Mouse (Mus musculus) bone marrow macrophage, adult 2 months (primary cell): ENCODE results near the gene Pacsin2. TPM values are rescaled to one million over a fixed set of nuclear protein-coding genes. Genes with fewer than 3 reads are reported as not detected.

Source experiments
- H3K27ac ChIP-seq: 2 replicates; pipeline ENCODE4 v1.5.1; 2012; ENCODE audit warnings: low read depth, low read length; ENCODE audit not compliant: insufficient read depth
- H3K4me1 ChIP-seq: 2 replicates; pipeline ENCODE4 v1.6.1; 2012; ENCODE audit warnings: low read length; ENCODE audit not compliant: control insufficient read depth, insufficient read depth
- H3K4me3 ChIP-seq: 2 replicates; pipeline ENCODE4 v1.5.1; 2012; ENCODE audit warnings: mild to moderate bottlenecking, low read length, moderate library complexity; ENCODE audit not compliant: insufficient read depth
- CTCF ChIP-seq: IDR thresholded peaks from 2 replicates; pipeline ENCODE4 v1.5.1; 2012; ENCODE audit warnings: low read depth, mild to moderate bottlenecking, low read length, moderate library complexity
- POLR2A ChIP-seq: IDR thresholded peaks from 2 replicates; pipeline ENCODE4 v1.6.1; 2012; ENCODE audit warnings: mild to moderate bottlenecking, low read depth, low read length, borderline replicate concordance
- polyA plus RNA-seq: library from polyadenylated mRNA; stranded (reverse); fragments of >200 nt; gene quantifications from 2 replicates; pipeline ENCODE4 v1.2.4, GENCODE M21; 2012; ENCODE audit not compliant: missing spikeins, insufficient read depth, insufficient read length

Pacsin2 gene
- polyA plus RNA-seq, 1 experiment = 63.7 TPM

GRCm38 (mm10) chr15:83435324-83436090, 28.9 kb downstream of the Pacsin2 start:
- H3K27ac ChIP-seq = peak overlapping the region; percentile 92
- TF ChIP-seq CTCF (no peak), POLR2A (no peak)

GRCm38 (mm10) chr15:83434692-83435091, 29.7 kb downstream of the Pacsin2 start:
- H3K4me3 ChIP-seq = no peak overlapping the region
- H3K27ac ChIP-seq = peak overlapping the region; percentile 69
- peaks cover 72% of the 10 kb centered on the region for H3K4me1 ChIP-seq
- no peak for TF ChIP-seq POLR2A
- no peak for TF ChIP-seq CTCF

More at GRCm38 (mm10) chr15:83435324-83436090, 28.9 kb downstream of the Pacsin2 start:
- no peak overlapping the region for H3K4me3 ChIP-seq
- H3K4me1 ChIP-seq = peaks cover 72% of the 10 kb centered on the region

DNA sequence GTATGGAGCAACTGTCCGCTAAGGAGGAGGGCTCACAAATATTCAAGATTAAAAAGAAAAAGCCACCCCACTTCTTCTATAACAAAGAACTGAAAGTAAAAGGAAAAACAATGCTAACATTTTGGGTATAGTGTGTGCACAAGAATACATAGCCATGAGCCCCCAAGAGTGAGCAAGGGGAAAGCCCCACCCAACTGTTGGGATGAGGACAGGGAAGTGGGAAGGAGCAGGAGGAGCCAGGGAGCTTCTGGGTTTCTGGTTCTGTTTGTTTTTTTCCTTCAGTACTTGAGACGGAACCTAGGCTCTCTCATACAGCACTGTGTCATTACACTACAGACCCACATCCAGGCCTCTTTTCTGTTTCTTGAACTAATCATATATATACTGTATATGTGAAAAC, 31.1 kb downstream of the Pacsin2 start:
- Histone ChIP-seq H3K4me1 (peaks cover 78% of the 10 kb centered on the region), H3K27ac (no peak overlapping the region), H3K4me3 (no peak overlapping the region)
- TF ChIP-seq CTCF (no peak), POLR2A (no peak)

DNA sequence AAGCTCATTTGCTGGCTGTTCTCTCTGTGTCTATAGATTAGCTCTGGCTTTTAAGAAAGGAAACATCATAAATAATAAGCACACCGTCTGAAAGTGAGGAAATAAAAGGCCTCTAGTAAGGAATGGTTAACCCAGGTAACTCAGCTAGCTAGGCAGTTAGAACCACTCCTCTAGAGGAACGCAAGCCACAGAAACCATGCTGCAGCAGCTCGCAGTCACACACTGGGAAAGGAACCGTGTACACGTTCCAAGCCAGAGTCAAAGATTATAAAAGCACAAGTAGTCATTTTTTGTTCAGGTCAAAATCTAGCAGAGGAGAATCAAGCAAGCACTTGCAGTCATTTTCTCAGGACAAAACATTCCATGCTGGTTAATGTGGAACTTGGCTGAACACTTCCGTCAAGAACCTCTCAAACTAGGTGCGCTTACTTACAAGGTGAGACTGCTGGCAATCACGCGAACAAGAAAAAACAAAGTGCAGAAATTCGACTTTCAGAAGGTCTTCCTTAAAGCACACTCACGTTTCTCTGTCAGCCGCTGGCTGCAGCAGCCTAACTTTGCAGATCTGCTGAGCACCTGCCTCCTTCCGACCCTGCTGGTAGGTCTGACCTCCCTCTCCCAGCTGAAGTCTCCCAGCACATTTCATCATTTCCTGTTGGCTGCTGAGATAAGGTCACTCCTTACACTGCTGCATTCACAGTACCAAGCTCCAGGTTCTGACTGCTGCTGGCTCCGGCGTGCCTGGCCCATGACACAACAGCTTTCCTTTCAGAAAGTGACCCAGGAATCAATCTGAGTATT, 32.0 kb downstream of the Pacsin2 start:
- Histone ChIP-seq H3K27ac (no peak overlapping the region), H3K4me3 (peak overlapping the region; percentile 20), H3K4me1 (peaks cover 84% of the 10 kb centered on the region)
- no peak for TF ChIP-seq CTCF
- TF ChIP-seq POLR2A = no peak

DNA sequence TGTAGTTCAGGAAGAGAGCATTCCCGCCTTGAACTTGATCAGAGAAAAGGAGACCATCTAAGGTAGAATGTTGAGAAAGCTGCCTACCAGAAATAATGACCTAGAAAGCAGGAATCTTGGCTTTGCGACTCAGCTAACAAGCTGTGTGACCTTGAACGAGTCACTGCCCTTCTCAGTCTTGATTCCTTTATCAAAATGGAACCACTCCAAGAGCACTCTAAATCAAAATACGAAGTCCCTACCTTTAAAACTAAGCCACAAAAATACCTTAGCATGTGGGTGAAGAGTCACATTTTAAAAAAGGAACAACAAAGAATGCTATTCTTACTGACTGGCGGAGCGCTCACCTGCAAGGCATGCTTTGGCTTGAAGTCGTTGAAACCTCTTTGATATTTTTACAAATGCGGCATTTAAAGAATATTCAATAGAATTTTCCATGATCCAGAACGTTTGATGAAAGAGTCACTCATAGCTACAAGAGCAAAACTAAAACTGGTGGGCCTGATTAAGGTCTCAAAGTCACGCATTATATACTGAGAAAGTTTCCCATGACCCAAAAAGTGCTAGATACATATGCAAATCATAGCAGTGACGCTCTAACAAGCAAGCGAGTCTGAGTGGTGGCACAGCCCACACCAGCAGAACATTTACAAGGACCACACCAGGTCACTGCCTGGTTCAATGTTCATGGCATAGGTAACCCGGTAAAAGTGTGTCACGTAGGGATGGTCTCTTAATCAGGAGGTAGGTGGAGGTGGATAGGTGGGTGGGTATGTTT, 33.2 kb downstream of the Pacsin2 start:
- TF ChIP-seq POLR2A (no peak), CTCF (no peak)
- Histone ChIP-seq H3K4me1 (peaks cover 76% of the 10 kb centered on the region), H3K27ac (peak overlapping the region; percentile 38; the same call in 1 of the 2 replicates), H3K4me3 (no peak overlapping the region)

- H3K4me3 ChIP-seq = peak overlapping the region; percentile 20; the same call in 1 of the 2 replicates
- H3K4me1 ChIP-seq = peaks cover 73% of the 10 kb centered on the region
- TF ChIP-seq POLR2A (no peak), CTCF (no peak)
- H3K27ac ChIP-seq = peak overlapping the region; percentile 83
These were observed 34.0 kb downstream of the Pacsin2 start for GRCm38 (mm10) chr15:83430419-83430818.

- TF ChIP-seq POLR2A (no peak), CTCF (no peak)
- Histone ChIP-seq H3K27ac (no peak overlapping the region), H3K4me1 (peaks cover 58% of the 10 kb centered on the region), H3K4me3 (no peak overlapping the region)
These were observed 35.8 kb downstream of the Pacsin2 start for GRCm38 (mm10) chr15:83428586-83428985.

DNA sequence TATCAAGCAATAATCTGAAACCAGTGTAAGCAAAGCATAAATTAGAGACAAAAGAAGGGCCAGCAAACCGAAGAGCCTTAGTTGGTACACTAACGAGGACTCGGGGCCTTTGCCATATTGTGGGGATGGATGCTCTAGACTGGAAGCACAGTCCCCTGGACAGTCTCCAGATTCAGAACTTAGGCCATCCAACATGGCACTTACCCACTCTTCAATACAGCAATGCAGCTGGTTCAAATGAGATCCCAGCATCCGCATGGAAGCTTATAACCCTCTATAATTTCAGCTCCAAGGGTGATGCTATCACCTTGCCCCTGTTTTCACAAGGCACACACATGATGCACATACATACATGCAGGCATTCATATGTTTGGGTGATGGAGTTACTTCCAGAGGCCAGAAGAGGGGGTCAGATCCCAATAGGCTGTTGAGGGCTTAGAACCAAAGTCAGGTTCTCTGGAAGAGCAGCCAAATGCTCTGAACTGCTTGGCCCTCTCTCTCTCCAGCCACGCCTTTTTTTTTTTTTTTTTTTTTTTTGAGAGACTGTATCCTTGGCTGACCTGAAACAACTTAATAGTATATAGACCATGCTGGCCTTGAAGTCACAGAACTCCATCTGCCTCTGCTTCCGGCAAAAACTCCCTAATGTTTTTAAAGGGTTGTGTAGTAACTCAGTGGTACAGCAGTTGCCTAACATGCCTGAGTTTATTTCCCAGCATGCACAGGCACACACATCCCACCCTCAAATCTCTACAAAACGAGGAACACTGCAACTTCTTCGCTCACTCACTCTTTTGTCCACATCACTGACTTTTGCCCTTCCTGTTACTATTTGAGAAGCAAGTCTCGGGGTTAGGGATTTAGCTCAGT, 36.9 kb downstream of the Pacsin2 start:
- TF ChIP-seq POLR2A (no peak), CTCF (no peak)
- Histone ChIP-seq H3K4me3 (no peak overlapping the region), H3K27ac (no peak overlapping the region), H3K4me1 (peaks cover 47% of the 10 kb centered on the region)

DNA sequence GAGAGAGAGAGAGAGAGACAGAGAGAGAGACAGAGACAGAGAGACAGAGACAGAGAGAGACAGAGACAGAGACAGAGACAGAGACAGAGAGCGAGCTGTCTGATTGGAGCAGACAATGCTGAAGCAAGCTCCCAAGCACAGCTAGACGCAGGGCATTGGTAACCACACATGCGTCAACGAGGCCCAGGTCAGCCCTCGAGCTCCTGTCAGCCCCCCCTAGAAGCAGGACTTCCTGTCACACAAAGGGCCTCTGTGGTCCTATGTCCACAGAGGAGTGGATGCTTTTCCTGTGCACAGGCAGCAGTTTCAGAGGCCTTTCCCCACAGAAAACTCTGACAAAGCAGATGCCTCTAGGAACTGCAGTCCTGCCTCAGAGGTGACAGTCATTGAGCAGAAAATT, 38.6 kb downstream of the Pacsin2 start:
- TF ChIP-seq CTCF = no peak
- no peak for TF ChIP-seq POLR2A
- Histone ChIP-seq H3K4me1 (peaks cover 31% of the 10 kb centered on the region), H3K27ac (no peak overlapping the region), H3K4me3 (no peak overlapping the region)
